Mouse (Mus musculus) liver, embryonic 12.5 days (tissue): ENCODE measurements around the gene Rad54l2. TPM values are rescaled to one million over a fixed set of nuclear protein-coding genes. Genes with fewer than 3 reads are reported as not detected.

Experiments used
- ATAC-seq: fragments of 200-750 bp; cut with Nextera tagmentation; 2 replicates; pipeline ENCODE4 v1.8.0; 2017; ENCODE audit warnings: moderate number of reproducible peaks, mild to moderate bottlenecking, moderate library complexity
- H3K27ac ChIP-seq: fragments of 300-500 bp; sonication (generic); 2 replicates; pipeline ENCODE4 v1.5.1; 2016; ENCODE audit warnings: mild to moderate bottlenecking
- H3K27me3 ChIP-seq: fragments of 300-500 bp; sonication (generic); replicated peaks from 2 replicates; pipeline ENCODE4 v1.6.1; 2016; ENCODE audit warnings: mild to moderate bottlenecking, moderate library complexity
- H3K36me3 ChIP-seq: fragments of 300-500 bp; sonication (generic); 2 replicates; pipeline ENCODE4 v1.6.1; 2016; ENCODE audit warnings: mild to moderate bottlenecking, moderate library complexity
- H3K4me1 ChIP-seq: fragments of 300-500 bp; sonication (generic); 2 replicates; pipeline ENCODE4 v1.6.1; 2016
- H3K4me2 ChIP-seq: fragments of 300-500 bp; sonication (generic); 2 replicates; pipeline ENCODE4 v1.6.1; 2016; ENCODE audit warnings: mild to moderate bottlenecking, moderate library complexity
- H3K4me3 ChIP-seq: fragments of 300-500 bp; sonication (generic); 2 replicates; pipeline ENCODE4 v1.5.1; 2016; ENCODE audit warnings: mild to moderate bottlenecking, moderate library complexity
- H3K9ac ChIP-seq: fragments of 300-500 bp; sonication (generic); 2 replicates; pipeline ENCODE4 v1.6.1; 2016; ENCODE audit warnings: mild to moderate bottlenecking, moderate library complexity
- H3K9me3 ChIP-seq: fragments of 300-500 bp; sonication (generic); replicated peaks from 2 replicates; pipeline ENCODE4 v1.6.1; 2016; ENCODE audit warnings: mild to moderate bottlenecking, moderate library complexity
- WGBS: fragments of 180-500 bp; shearing (Covaris S2); methylation state at CpG from one replicate; pipeline ENCODE4 v1.1.7; 2016; ENCODE audit not compliant: insufficient replicate concordance; 5-methylcytosine and 5-hydroxymethylcytosine counted together
- polyA plus RNA-seq: library from polyadenylated mRNA; unstranded; fragments of >200 nt; fragmentation: Nextera tagmentation; extraction: Ambion mirVana; gene quantifications from 2 replicates; pipeline ENCODE4 v1.2.1, GENCODE M21; 2016

The Rad54l2 gene
- polyA plus RNA-seq, 1 experiment from 2014 or later = 3.9 TPM

GRCm38 (mm10) chr9:106643787-106644186 is 145.2 kb downstream of the Rad54l2 start:
- Histone ChIP-seq H3K4me3 (no peak overlapping the region), H3K27me3 (peaks cover 16% of the 10 kb centered on the region), H3K9ac (no peak overlapping the region), H3K36me3 (no peaks in the 10 kb centered on the region), H3K4me2 (no peak overlapping the region), H3K4me1 (no peaks in the 10 kb centered on the region; the same call in 1 of the 2 replicates), H3K9me3 (no peaks in the 10 kb centered on the region), H3K27ac (no peak overlapping the region)
- 49% methylated on average over 6 of the region's 6 CpGs for WGBS
- no peak for ATAC-seq

DNA sequence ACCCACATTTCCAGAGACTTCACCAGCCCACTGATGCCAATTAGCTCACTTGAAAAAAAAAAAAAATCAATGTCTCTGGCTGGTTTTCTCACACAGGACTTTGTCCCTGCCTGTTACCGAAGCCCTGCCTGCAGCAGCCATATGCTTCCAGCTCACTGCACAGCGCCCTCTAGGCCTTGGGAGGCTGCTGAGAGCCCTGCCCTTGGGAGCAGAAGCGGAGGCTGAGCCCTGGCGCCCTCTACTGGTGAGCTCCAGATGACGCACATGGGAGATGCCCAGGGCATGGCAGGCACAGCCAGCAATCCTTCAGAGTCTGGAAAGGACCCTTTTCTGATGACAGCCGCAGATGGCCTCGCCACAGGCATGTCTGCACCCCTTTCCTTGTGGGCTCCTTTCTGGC is 145.9 kb downstream of the Rad54l2 start:
- Histone ChIP-seq H3K9me3 (no peaks in the 10 kb centered on the region), H3K9ac (no peak overlapping the region), H3K4me3 (no peak overlapping the region), H3K36me3 (no peaks in the 10 kb centered on the region), H3K27me3 (peaks cover 16% of the 10 kb centered on the region), H3K27ac (no peak overlapping the region), H3K4me2 (no peak overlapping the region), H3K4me1 (no peaks in the 10 kb centered on the region; the same call in 1 of the 2 replicates)
- peak; percentile 47; the same call in 1 of the 2 replicates for ATAC-seq
- WGBS = 22% methylated on average over 7 of the region's 7 CpGs

DNA sequence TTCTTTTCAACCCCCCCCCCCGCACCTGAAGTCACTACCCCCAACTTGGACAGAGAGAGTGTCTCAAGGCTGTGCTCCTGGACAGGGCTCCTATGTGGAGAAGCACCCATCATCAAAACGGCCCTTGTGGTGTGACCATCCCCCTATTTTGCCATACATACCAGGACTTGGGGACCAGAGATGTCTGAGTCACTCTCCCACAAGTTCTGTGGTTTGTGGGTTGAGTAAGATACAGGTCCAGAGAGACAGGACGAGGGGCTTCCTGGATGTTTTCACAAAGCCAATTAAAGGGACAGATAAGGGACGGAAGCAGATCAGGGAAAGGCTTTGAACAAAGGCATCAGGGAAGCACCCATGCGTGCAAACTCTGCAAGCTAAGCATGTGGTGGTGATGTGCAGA is 147.6 kb downstream of the Rad54l2 start:
- H3K4me1 ChIP-seq = no peaks in the 10 kb centered on the region; the same call in 1 of the 2 replicates
- no peak overlapping the region for H3K9ac ChIP-seq
- H3K27me3 ChIP-seq = 0 out of 2 replicates have a peak, but pooled peaks cover 4% of the 10 kb centered on the region
- WGBS = 26% methylated on average over 5 of the region's 5 CpGs
- no peaks in the 10 kb centered on the region for H3K9me3 ChIP-seq
- no peak overlapping the region for H3K27ac ChIP-seq
- no peak overlapping the region for H3K4me3 ChIP-seq
- H3K36me3 ChIP-seq = no peaks in the 10 kb centered on the region
- H3K4me2 ChIP-seq = no peak overlapping the region
- no peak for ATAC-seq

GRCm38 (mm10) chr9:106638154-106638553 is 150.8 kb downstream of the Rad54l2 start:
- H3K9me3 ChIP-seq = no peaks in the 10 kb centered on the region
- H3K36me3 ChIP-seq = no peaks in the 10 kb centered on the region
- no peak for ATAC-seq
- H3K27me3 ChIP-seq = 0 out of 2 replicates have a peak, but pooled peaks cover 4% of the 10 kb centered on the region
- H3K4me1 ChIP-seq = no peaks in the 10 kb centered on the region; the same call in 1 of the 2 replicates
- H3K27ac ChIP-seq = no peak overlapping the region
- H3K4me3 ChIP-seq = no peak overlapping the region
- H3K9ac ChIP-seq = no peak overlapping the region
- no peak overlapping the region for H3K4me2 ChIP-seq
- 77% methylated on average over 8 of the region's 8 CpGs for WGBS

Other genes starting within 250 kb of the Rad54l2 start
- gene Iqcf3, start 227.6 kb downstream of the Rad54l2 start, polyA plus RNA-seq = not detected in 2 replicates
- not detected in 2 replicates for gene Iqcf4, start 218.2 kb downstream of the Rad54l2 start, polyA plus RNA-seq
- gene Iqcf6, start 162.6 kb downstream of the Rad54l2 start, polyA plus RNA-seq = not detected in 2 replicates
- gene Grm2, start 133.1 kb downstream of the Rad54l2 start, polyA plus RNA-seq = not detected in 2 replicates
- gene Tex264, start 103.3 kb downstream of the Rad54l2 start, polyA plus RNA-seq = 16.3 and 16.5 TPM in 2 replicates
- gene Dcaf1, start 32.7 kb upstream of the Rad54l2 start, polyA plus RNA-seq = 18.6 and 19.3 TPM in 2 replicates
- gene Rbm15b, start 98.2 kb upstream of the Rad54l2 start, polyA plus RNA-seq = 8.8 and 11.3 TPM in 2 replicates
- gene Manf, start 102.8 kb upstream of the Rad54l2 start, polyA plus RNA-seq = 232 and 233 TPM in 2 replicates